Comparison of ENCODE assay signal across 7 mouse cellular contexts in genomic region chr2:33682219-33682618, GRCm38 (mm10). TPM values are rescaled to one million over a fixed set of nuclear protein-coding genes. Genes with fewer than 3 reads are reported as not detected.
DNase-seq lines count a peak whose midpoint lies in the region; ATAC-seq and TF ChIP-seq lines count a peak whose summit lies in the region.

No protein-coding gene starts in this region.

- ATAC-seq in midbrain, embryonic 15.5 days (replicated peaks) = no peak; the same call in 1 of the 2 replicates

- TF ChIP-seq POLR2A in cortical plate, adult 2 months (IDR thresholded peaks at IDR 0.05; ENCODE audit: extremely low read depth, insufficient read depth, low read length) = no peak
- TF ChIP-seq POLR2A in spleen, adult 2 months (IDR thresholded peaks at IDR 0.05; ENCODE audit: low read depth, low read length) = no peak

- DNase-seq in midbrain, embryonic 10.5 days (ENCODE audit: low spot score) = peak; percentile 59
- DNase-seq in adrenal gland, adult 2 months = peak; percentile 65
- DNase-seq in kidney, postnatal 25 days = peak; percentile 72 to 84
- peak; percentile 73 for DNase-seq in lung, postnatal 10 days
- peak in 1 of 2 experiments; percentile 44 for DNase-seq in spleen, adult 2 months (ENCODE audit: low read depth in 1 of 2, low spot score in 2 of 2)

- WGBS in midbrain, embryonic 10.5 days = 16% methylated on average over 4 of the region's 4 CpGs
- WGBS in midbrain, embryonic 15.5 days = 10% methylated on average over 4 of the region's 4 CpGs
- 6% methylated on average over 4 of the region's 4 CpGs for WGBS in spleen, adult 2 months

- peaks cover 25% of the 10 kb centered on the region for H3K4me1 ChIP-seq in midbrain, embryonic 10.5 days
- peaks cover 9% of the 10 kb centered on the region; the same call in 1 of the 2 replicates for H3K4me1 ChIP-seq in midbrain, embryonic 15.5 days
- H3K4me1 ChIP-seq in cortical plate, adult 2 months (ENCODE audit: control insufficient read depth, insufficient read depth, low read length) = no peaks in the 10 kb centered on the region
- H3K4me1 ChIP-seq in spleen, adult 2 months (ENCODE audit: control insufficient read depth, insufficient read depth, insufficient read length) = no peaks in the 10 kb centered on the region

- H3K27me3 ChIP-seq in midbrain, embryonic 10.5 days (ENCODE audit: low read depth, poor library complexity, severe bottlenecking) = peaks cover 40% of the 10 kb centered on the region
- H3K27me3 ChIP-seq in midbrain, embryonic 15.5 days (replicated peaks) = no peaks in the 10 kb centered on the region
- no peaks in the 10 kb centered on the region for H3K27me3 ChIP-seq in spleen, adult 2 months (ENCODE audit: control insufficient read depth, insufficient read depth, low read length)

- H3K9me3 ChIP-seq in midbrain, embryonic 10.5 days (replicated peaks) = peaks cover 2% of the 10 kb centered on the region; the same call in 1 of the 2 replicates
- H3K9me3 ChIP-seq in midbrain, embryonic 15.5 days = no peaks in the 10 kb centered on the region

- no peak overlapping the region for H3K27ac ChIP-seq in midbrain, embryonic 10.5 days (replicated peaks)
- no peak overlapping the region for H3K27ac ChIP-seq in midbrain, embryonic 15.5 days
- H3K27ac ChIP-seq in cortical plate, adult 2 months (ENCODE audit: insufficient read depth, low read length) = no peak overlapping the region
- H3K27ac ChIP-seq in spleen, adult 2 months (ENCODE audit: insufficient read depth, low read length) = no peak overlapping the region

- H3K4me3 ChIP-seq in midbrain, embryonic 10.5 days = no peak overlapping the region
- H3K4me3 ChIP-seq in midbrain, embryonic 15.5 days = no peak overlapping the region
- H3K4me3 ChIP-seq in cortical plate, adult 2 months (ENCODE audit: insufficient read depth, low read length) = no peak overlapping the region
- H3K4me3 ChIP-seq in spleen, adult 2 months (ENCODE audit: extremely low read depth, insufficient read depth, insufficient read length) = no peak overlapping the region

- no peaks in the 10 kb centered on the region for H3K36me3 ChIP-seq in midbrain, embryonic 10.5 days
- H3K36me3 ChIP-seq in midbrain, embryonic 15.5 days (replicated peaks) = no peaks in the 10 kb centered on the region
- H3K36me3 ChIP-seq in spleen, adult 2 months (ENCODE audit: control insufficient read depth, insufficient read depth, low read length) = no peaks in the 10 kb centered on the region

- peak; percentile 93 for TF ChIP-seq CTCF in cortical plate, adult 2 months (IDR thresholded peaks at IDR 0.05; ENCODE audit: extremely low read depth, insufficient read depth, low read length)
- TF ChIP-seq CTCF in spleen, adult 2 months (IDR thresholded peaks at IDR 0.05; ENCODE audit: extremely low read depth, insufficient read depth, insufficient read length, insufficient replicate concordance) = peak; percentile 88; the same call in 1 of the 2 replicates

- H3K4me2 ChIP-seq in midbrain, embryonic 15.5 days = no peak overlapping the region

- H3K9ac ChIP-seq in midbrain, embryonic 15.5 days = no peak overlapping the region

RNA-seq across cellular contexts. Expression of gene Lmx1b, which starts 41.9 kb away (rescaled TPM):
- polyA plus RNA-seq in midbrain, embryonic 10.5 days (2016; fragmentation: Nextera tagmentation; extraction: Ambion mirVana) = 2.7 and 3.1 TPM in 2 replicates
- 1.5 and 1.7 TPM in 2 replicates for polyA plus RNA-seq in midbrain, embryonic 15.5 days (2015; fragmentation: Nextera tagmentation; extraction: Ambion mirVana)
- not detected for total RNA-seq in adrenal gland, adult 2 months (2021)
- polyA plus RNA-seq in adrenal gland, adult 2 months (2012; rRNA removed) = 0.02 TPM in 1 of 2 replicates, not detected in the other
- polyA plus RNA-seq in cortical plate, adult 2 months (2012; rRNA removed) = 0.15 and 0.23 TPM in 2 replicates
- not detected in 2 replicates for polyA plus RNA-seq in spleen, adult 2 months (2012; rRNA removed)
